ENCODE assay signal across 10 mouse cellular contexts in genomic region chr3:95861216-95861615, GRCm38 (mm10). TPM values are rescaled to one million over a fixed set of nuclear protein-coding genes. Genes with fewer than 3 reads are reported as not detected.
DNase-seq lines count a peak whose midpoint lies in the region; ATAC-seq and TF ChIP-seq lines count a peak whose summit lies in the region.
"Had no signal": no experiment of that assay in that cellular context is flagged by ENCODE, and none has a peak within 500 bp of the region (broad histone marks: within the 10 kb centered on the region; RNA-seq: fewer than 3 reads in every experiment).

No protein-coding gene starts in this region.

- no peak for ATAC-seq in activated CD4-positive, CD25-positive, alpha-beta regulatory T cell, adult 4 months
- no peak for ATAC-seq in kidney, embryonic 16.5 days (ENCODE audit: low FRiP score, low TSS enrichment)

- no peaks in the 10 kb centered on the region for H3K9me3 ChIP-seq in ES-Bruce4 (replicated peaks; ENCODE audit: control insufficient read depth, insufficient read depth, low read length, poor library complexity, severe bottlenecking)
- H3K9me3 ChIP-seq in kidney, embryonic 16.5 days (ENCODE audit: low read length), result no peaks in the 10 kb centered on the region
- H3K9me3 ChIP-seq: heart, embryonic 15.5 days; megakaryocyte, embryonic 14.5 days had no signal

- H3K27ac ChIP-seq in kidney, adult 2 months (ENCODE audit: insufficient read depth, low read depth, low read length), result no peak overlapping the region
- no peak overlapping the region for H3K27ac ChIP-seq in ES-Bruce4 (ENCODE audit: insufficient read depth, low read length)
- no peak overlapping the region for H3K27ac ChIP-seq in kidney, embryonic 16.5 days (ENCODE audit: low read length)
- H3K27ac ChIP-seq: heart, embryonic 15.5 days had no signal

- TF ChIP-seq CTCF in kidney, adult 2 months (conservative IDR thresholded peaks at IDR 0.05; ENCODE audit: insufficient read depth, insufficient read length, low read depth, low read length), result peak; percentile 47
- peak; percentile 9 for TF ChIP-seq CTCF in ES-Bruce4 (IDR thresholded peaks at IDR 0.05; ENCODE audit: low read depth, low read length)

- H3K4me1 ChIP-seq in kidney, adult 2 months (ENCODE audit: control insufficient read depth, insufficient read depth, low read length), result peaks cover 11% of the 10 kb centered on the region; the same call in 1 of the 2 replicates
- peaks cover 4% of the 10 kb centered on the region for H3K4me1 ChIP-seq in ES-Bruce4 (ENCODE audit: control insufficient read depth, insufficient read depth, low read length)
- no peaks in the 10 kb centered on the region for H3K4me1 ChIP-seq in kidney, embryonic 16.5 days (ENCODE audit: insufficient read depth, low read length)

- H3K4me3 ChIP-seq in kidney, adult 2 months (ENCODE audit: insufficient read depth, low read depth, low read length), result no peak overlapping the region
- no peak overlapping the region for H3K4me3 ChIP-seq in ES-Bruce4 (ENCODE audit: low read depth, low read length)
- no peak overlapping the region for H3K4me3 ChIP-seq in kidney, embryonic 16.5 days (ENCODE audit: low read length)
- H3K4me3 ChIP-seq: heart, embryonic 15.5 days; megakaryocyte, embryonic 14.5 days had no signal

- no peak for TF ChIP-seq POLR2A in kidney, adult 2 months (IDR thresholded peaks at IDR 0.05; ENCODE audit: low read depth, low read length)
- no peak for TF ChIP-seq POLR2A in ES-Bruce4 (IDR thresholded peaks at IDR 0.05; ENCODE audit: insufficient read depth, low read length)

- WGBS in kidney, adult 2 months, result 62% methylated on average over 10 of the region's 10 CpGs
- 71% methylated on average over 10 of the region's 10 CpGs for WGBS in kidney, embryonic 16.5 days

- H3K9ac ChIP-seq in ES-Bruce4 (ENCODE audit: low read depth, poor library complexity, severe bottlenecking), result no peak overlapping the region
- H3K9ac ChIP-seq in kidney, embryonic 16.5 days (replicated peaks; ENCODE audit: low read length), result no peak overlapping the region
- H3K9ac ChIP-seq: heart, embryonic 15.5 days had no signal

- no peak for DNase-seq in kidney, adult 2 months
- DNase-seq in kidney, adult 11 months, result no peak
- DNase-seq in 416B (ENCODE audit: low read depth), result peak; percentile 57
- DNase-seq in lung, postnatal 10 days, result peak; percentile 18
- no peak for DNase-seq in Muller cell, postnatal 12 days (ENCODE audit: inconsistent ontology term)

- H3K4me2 ChIP-seq in kidney, embryonic 16.5 days (replicated peaks; ENCODE audit: low read depth, low read length), result no peak overlapping the region
- H3K4me2 ChIP-seq: heart, embryonic 15.5 days had no signal

- H3K27me3 ChIP-seq in kidney, adult 2 months (replicated peaks; ENCODE audit: control insufficient read depth, insufficient read depth, low read length), result no peaks in the 10 kb centered on the region
- no peaks in the 10 kb centered on the region for H3K27me3 ChIP-seq in ES-Bruce4 (ENCODE audit: control insufficient read depth, insufficient read depth, low read length, poor library complexity, severe bottlenecking)
- no peaks in the 10 kb centered on the region for H3K27me3 ChIP-seq in kidney, embryonic 16.5 days (ENCODE audit: insufficient read depth, low read length)
- H3K27me3 ChIP-seq: heart, embryonic 15.5 days; megakaryocyte, embryonic 14.5 days had no signal

- H3K36me3 ChIP-seq in kidney, adult 2 months (ENCODE audit: control insufficient read depth, insufficient read depth, low read length), result no peaks in the 10 kb centered on the region; the same call in 1 of the 2 replicates
- no peaks in the 10 kb centered on the region for H3K36me3 ChIP-seq in ES-Bruce4 (ENCODE audit: control insufficient read depth, insufficient read depth, low read length, poor library complexity, severe bottlenecking)
- peaks cover 25% of the 10 kb centered on the region for H3K36me3 ChIP-seq in kidney, embryonic 16.5 days (ENCODE audit: insufficient read depth, low read length)

- no peak for TF ChIP-seq EP300 in ES-Bruce4 (IDR thresholded peaks at IDR 0.05; ENCODE audit: insufficient read depth, low read depth, low read length)

RNA-seq across cellular contexts. Expression of gene Prpf3, which starts 5.5 kb away (rescaled TPM):
- polyA plus RNA-seq in kidney, adult 2 months (2012; rRNA removed), result 12.4 and 14.6 TPM in 2 replicates
- 92.4 and 100 TPM in 2 replicates for polyA plus RNA-seq in ES-Bruce4 (2011; ENCODE audit: insufficient read depth, insufficient read length, low read depth, missing spikeins)
- 10 to 100 TPM; 31.7 to 44.5 TPM for polyA plus RNA-seq in activated CD4-positive, CD25-positive, alpha-beta regulatory T cell, adult 4 months (2017; shearing (Covaris generic))
- polyA plus RNA-seq in kidney, embryonic 16.5 days (2015; fragmentation: Nextera tagmentation; extraction: Ambion mirVana), result 56.3 and 57.0 TPM in 2 replicates

RNA-seq across cellular contexts. Expression of gene Mrps21, which starts 10.1 kb away (rescaled TPM):
- polyA plus RNA-seq in kidney, adult 2 months (2012; rRNA removed), result 172 and 274 TPM in 2 replicates
- polyA plus RNA-seq in ES-Bruce4 (2011; ENCODE audit: insufficient read depth, insufficient read length, low read depth, missing spikeins), result 142 and 163 TPM in 2 replicates
- 100 to 1,000 TPM; 334 to 354 TPM for polyA plus RNA-seq in activated CD4-positive, CD25-positive, alpha-beta regulatory T cell, adult 4 months (2017; shearing (Covaris generic))
- polyA plus RNA-seq in kidney, embryonic 16.5 days (2015; fragmentation: Nextera tagmentation; extraction: Ambion mirVana), result 355 and 371 TPM in 2 replicates

RNA-seq across cellular contexts. Expression of gene Ciart, which starts 20.8 kb away (rescaled TPM):
- 5.1 and 6.0 TPM in 2 replicates for polyA plus RNA-seq in kidney, adult 2 months (2012; rRNA removed)
- 5.9 and 7.6 TPM in 2 replicates for polyA plus RNA-seq in ES-Bruce4 (2011; ENCODE audit: insufficient read depth, insufficient read length, low read depth, missing spikeins)
- polyA plus RNA-seq in activated CD4-positive, CD25-positive, alpha-beta regulatory T cell, adult 4 months (2017; shearing (Covaris generic)), result 1 to 10 TPM; 4.4 to 7.0 TPM
- 5.8 and 6.0 TPM in 2 replicates for polyA plus RNA-seq in kidney, embryonic 16.5 days (2015; fragmentation: Nextera tagmentation; extraction: Ambion mirVana)

RNA-seq across cellular contexts. Expression of gene BC028528, which starts 30.6 kb away (rescaled TPM):
- polyA plus RNA-seq in kidney, adult 2 months (2012; rRNA removed), result 5.7 and 8.1 TPM in 2 replicates
- 3.6 and 5.4 TPM in 2 replicates for polyA plus RNA-seq in ES-Bruce4 (2011; ENCODE audit: insufficient read depth, insufficient read length, low read depth, missing spikeins)
- polyA plus RNA-seq in activated CD4-positive, CD25-positive, alpha-beta regulatory T cell, adult 4 months (2017; shearing (Covaris generic)), result 1 to 10 TPM; 1.2 to 1.5 TPM
- polyA plus RNA-seq in kidney, embryonic 16.5 days (2015; fragmentation: Nextera tagmentation; extraction: Ambion mirVana), result 38.8 and 45.7 TPM in 2 replicates

RNA-seq across cellular contexts. Expression of gene Aph1a, which starts 32.6 kb away (rescaled TPM):
- 177 and 182 TPM in 2 replicates for polyA plus RNA-seq in kidney, adult 2 months (2012; rRNA removed)
- 44.3 and 48.3 TPM in 2 replicates for polyA plus RNA-seq in ES-Bruce4 (2011; ENCODE audit: insufficient read depth, insufficient read length, low read depth, missing spikeins)
- polyA plus RNA-seq in activated CD4-positive, CD25-positive, alpha-beta regulatory T cell, adult 4 months (2017; shearing (Covaris generic)), result 10 to 100 TPM; 32.2 to 44.2 TPM
- polyA plus RNA-seq in kidney, embryonic 16.5 days (2015; fragmentation: Nextera tagmentation; extraction: Ambion mirVana), result 41.3 and 44.1 TPM in 2 replicates

Comparison
In these comparisons a context has a peak if more than half of its experiments do, and no peak if none do; other contexts are left out.
1. DNase-seq: peak in 416B (single experiment) and lung, postnatal 10 days (single experiment); none in kidney, adult 2 months (single experiment), kidney, adult 11 months (single experiment) and Muller cell, postnatal 12 days (single experiment).